Comparison of ENCODE assay signal across 9 mouse cellular contexts in the genomic region with DNA sequence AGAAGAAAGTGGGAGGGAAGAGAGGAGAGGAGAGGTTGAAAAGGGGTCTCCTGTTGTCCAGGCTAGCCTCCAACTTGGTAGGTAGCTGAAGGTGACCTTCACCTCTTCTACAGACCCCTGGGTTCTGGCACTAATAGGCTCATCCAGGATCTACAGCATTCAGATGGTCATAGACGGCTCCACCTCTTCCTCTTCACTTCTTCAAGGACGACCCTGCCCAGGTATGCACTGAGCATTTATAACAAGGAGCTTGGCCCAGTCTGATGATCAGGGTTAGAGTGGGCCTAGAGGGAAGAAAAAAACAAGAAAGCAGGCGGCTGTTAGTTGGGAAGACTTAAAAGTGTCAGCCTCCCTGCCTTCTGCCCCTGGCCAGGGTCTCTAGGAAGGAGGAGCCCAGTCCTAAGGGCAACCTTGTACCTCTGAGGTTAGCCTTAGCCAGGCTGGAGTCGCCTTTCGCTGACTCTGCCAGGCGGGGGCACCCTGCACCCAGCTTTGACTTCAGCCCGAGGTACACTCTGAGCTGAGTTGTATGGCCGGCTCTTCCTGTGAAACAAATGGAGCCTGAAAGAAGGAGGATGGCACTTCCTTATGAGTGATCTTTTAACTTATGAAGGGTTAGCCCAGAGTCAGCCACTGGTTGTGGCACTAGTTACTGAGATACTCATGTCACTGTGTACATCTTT. TPM values are rescaled to one million over a fixed set of nuclear protein-coding genes. Genes with fewer than 3 reads are reported as not detected.
DNase-seq lines count a peak whose midpoint lies in the region; ATAC-seq and TF ChIP-seq lines count a peak whose summit lies in the region.
"Had no signal": no experiment of that assay in that cellular context is flagged by ENCODE, and none has a peak within 500 bp of the region (broad histone marks: within the 10 kb centered on the region; RNA-seq: fewer than 3 reads in every experiment).

No protein-coding gene starts in this region.

- no peaks in the 10 kb centered on the region for H3K27me3 ChIP-seq in neural tube, embryonic 15.5 days (replicated peaks)
- no peaks in the 10 kb centered on the region for H3K27me3 ChIP-seq in cerebellum, adult 2 months (ENCODE audit: control insufficient read depth, insufficient read depth, low read length)
- H3K27me3 ChIP-seq in kidney, embryonic 14.5 days (ENCODE audit: control insufficient read depth, insufficient read depth, low read length), result no peaks in the 10 kb centered on the region
- H3K27me3 ChIP-seq in liver, embryonic 12.5 days (replicated peaks), result no peaks in the 10 kb centered on the region
- H3K27me3 ChIP-seq in thymus, adult 2 months (ENCODE audit: control insufficient read depth, insufficient read depth, low read length), result no peaks in the 10 kb centered on the region

- peak; percentile 43 for DNase-seq in neural tube, embryonic 10.5 days (ENCODE audit: extremely low spot score, low spot score)
- peak; percentile 63 to 78 for DNase-seq in cerebellum, adult 2 months
- DNase-seq in gastrocnemius, adult 18-20 months (ENCODE audit: low spot score), result peak; percentile 56
- peak; percentile 80 for DNase-seq in thymus, adult 2 months

- H3K9me3 ChIP-seq in neural tube, embryonic 15.5 days (replicated peaks), result no peaks in the 10 kb centered on the region
- no peaks in the 10 kb centered on the region for H3K9me3 ChIP-seq in kidney, embryonic 14.5 days (ENCODE audit: control insufficient read depth, low read length)
- no peaks in the 10 kb centered on the region for H3K9me3 ChIP-seq in liver, embryonic 12.5 days (replicated peaks)

- H3K36me3 ChIP-seq in neural tube, embryonic 15.5 days, result no peaks in the 10 kb centered on the region
- H3K36me3 ChIP-seq in kidney, embryonic 14.5 days (ENCODE audit: control insufficient read depth, insufficient read depth, low read length), result no peaks in the 10 kb centered on the region
- no peaks in the 10 kb centered on the region for H3K36me3 ChIP-seq in liver, embryonic 12.5 days
- no peaks in the 10 kb centered on the region for H3K36me3 ChIP-seq in thymus, adult 2 months (ENCODE audit: control insufficient read depth, insufficient read depth, low read length)

- TF ChIP-seq POLR2A in cerebellum, adult 2 months (IDR thresholded peaks at IDR 0.05; ENCODE audit: borderline replicate concordance, insufficient read depth, low read length), result no peak
- TF ChIP-seq POLR2A in olfactory bulb, adult 2 months (IDR thresholded peaks at IDR 0.05; ENCODE audit: insufficient read depth, low read depth, low read length), result no peak
- no peak for TF ChIP-seq POLR2A in thymus, adult 2 months (IDR thresholded peaks at IDR 0.05; ENCODE audit: control insufficient read depth, extremely low read depth, insufficient read depth, low read length, poor library complexity)

- peak; percentile 83 for TF ChIP-seq CTCF in cerebellum, adult 2 months (IDR thresholded peaks at IDR 0.05; ENCODE audit: borderline replicate concordance, insufficient read depth, low read depth, low read length)
- TF ChIP-seq CTCF in olfactory bulb, adult 2 months (IDR thresholded peaks at IDR 0.05; ENCODE audit: insufficient read depth, low read depth, low read length), result peak; percentile 54
- TF ChIP-seq CTCF in thymus, adult 2 months (IDR thresholded peaks at IDR 0.05; ENCODE audit: borderline replicate concordance, control insufficient read depth, extremely low read depth, insufficient read depth, low read length, poor library complexity), result peak; percentile 80

- H3K27ac ChIP-seq in neural tube, embryonic 15.5 days (replicated peaks), result no peak overlapping the region
- no peak overlapping the region for H3K27ac ChIP-seq in cerebellum, adult 2 months (ENCODE audit: insufficient read depth, low read length)
- H3K27ac ChIP-seq in kidney, embryonic 14.5 days (ENCODE audit: low read depth, low read length), result no peak overlapping the region
- H3K27ac ChIP-seq in liver, embryonic 12.5 days, result no peak overlapping the region
- no peak overlapping the region for H3K27ac ChIP-seq in olfactory bulb, adult 2 months (ENCODE audit: insufficient read depth, low read depth, low read length)
- H3K27ac ChIP-seq in thymus, adult 2 months (ENCODE audit: control insufficient read depth, insufficient read depth, low read length), result no peak overlapping the region

- no peak for ATAC-seq in neural tube, embryonic 15.5 days (ENCODE audit: low FRiP score)
- ATAC-seq in kidney, embryonic 14.5 days (ENCODE audit: low FRiP score, low TSS enrichment), result peak; percentile 89
- peak; percentile 69 for ATAC-seq in liver, embryonic 12.5 days

- no peak overlapping the region for H3K4me2 ChIP-seq in neural tube, embryonic 15.5 days
- no peak overlapping the region for H3K4me2 ChIP-seq in kidney, embryonic 14.5 days (replicated peaks; ENCODE audit: low read depth, low read length)
- no peak overlapping the region for H3K4me2 ChIP-seq in liver, embryonic 12.5 days

- H3K9ac ChIP-seq in neural tube, embryonic 15.5 days (replicated peaks), result no peak overlapping the region
- H3K9ac ChIP-seq in kidney, embryonic 14.5 days (ENCODE audit: low read depth, low read length), result no peak overlapping the region
- H3K9ac ChIP-seq in liver, embryonic 12.5 days, result no peak overlapping the region

- no peak overlapping the region for H3K4me3 ChIP-seq in neural tube, embryonic 15.5 days (replicated peaks)
- no peak overlapping the region for H3K4me3 ChIP-seq in cerebellum, adult 2 months (replicated peaks; ENCODE audit: insufficient read depth, low read depth, low read length)
- no peak overlapping the region for H3K4me3 ChIP-seq in kidney, embryonic 14.5 days (ENCODE audit: low read length)
- no peak overlapping the region for H3K4me3 ChIP-seq in liver, embryonic 12.5 days
- no peak overlapping the region for H3K4me3 ChIP-seq in olfactory bulb, adult 2 months (ENCODE audit: insufficient read depth, low read depth, low read length)
- H3K4me3 ChIP-seq in thymus, adult 2 months (ENCODE audit: control insufficient read depth, insufficient read depth, low read length), result no peak overlapping the region
- H3K4me3 ChIP-seq: erythroblast, embryonic 14.5 days had no signal

- no peaks in the 10 kb centered on the region for H3K4me1 ChIP-seq in neural tube, embryonic 15.5 days
- no peaks in the 10 kb centered on the region for H3K4me1 ChIP-seq in cerebellum, adult 2 months (ENCODE audit: control insufficient read depth, insufficient read depth, low read length)
- no peaks in the 10 kb centered on the region for H3K4me1 ChIP-seq in kidney, embryonic 14.5 days (ENCODE audit: control insufficient read depth, insufficient read depth, low read length)
- peaks cover 6% of the 10 kb centered on the region; the same call in 1 of the 2 replicates for H3K4me1 ChIP-seq in liver, embryonic 12.5 days
- no peaks in the 10 kb centered on the region for H3K4me1 ChIP-seq in olfactory bulb, adult 2 months (ENCODE audit: control insufficient read depth, insufficient read depth, low read length)
- H3K4me1 ChIP-seq in thymus, adult 2 months (replicated peaks; ENCODE audit: control insufficient read depth, insufficient read depth, low read length), result peaks cover 4% of the 10 kb centered on the region

- WGBS in neural tube, embryonic 15.5 days, result 20% methylated on average over 8 of the region's 8 CpGs
- 23% methylated on average over 8 of the region's 8 CpGs for WGBS in cerebellum, adult 2 months
- WGBS in kidney, embryonic 14.5 days, result 18% methylated on average over 8 of the region's 8 CpGs
- 15% methylated on average over 8 of the region's 8 CpGs for WGBS in liver, embryonic 12.5 days (ENCODE audit: insufficient replicate concordance)
- 25% methylated on average over 8 of the region's 8 CpGs for WGBS in olfactory bulb, adult 2 months
- WGBS in thymus, adult 2 months, result 26% methylated on average over 8 of the region's 8 CpGs

RNA-seq across cellular contexts. Expression of a gene that starts 8.0 kb away (rescaled TPM):
- 30.9 and 44.6 TPM in 2 replicates for polyA plus RNA-seq in neural tube, embryonic 15.5 days (2015; fragmentation: Nextera tagmentation; extraction: Ambion mirVana)
- 40.4 and 41.1 TPM in 2 replicates for polyA plus RNA-seq in cerebellum, adult 2 months (2012; rRNA removed)
- 10 to 100 TPM; 14.4 to 15.8 TPM for total RNA-seq in gastrocnemius, adult 18-20 months (2021)
- 76.9 and 99.8 TPM in 2 replicates for polyA plus RNA-seq in kidney, embryonic 14.5 days (2014; fragmentation: Nextera tagmentation; extraction: Ambion mirVana)
- 65.4 and 67.1 TPM in 2 replicates for polyA plus RNA-seq in liver, embryonic 12.5 days (2016; fragmentation: Nextera tagmentation; extraction: Ambion mirVana)
- not detected in 2 replicates for polyA plus RNA-seq in olfactory bulb, adult 2 months (2012; ENCODE audit: insufficient read depth, insufficient read length, low replicate concordance, missing spikeins)
- 90.7 and 99.4 TPM in 2 replicates for polyA plus RNA-seq in thymus, adult 2 months (2012; rRNA removed)

RNA-seq across cellular contexts. Expression of a gene that starts 51.0 kb away (rescaled TPM):
- polyA plus RNA-seq in neural tube, embryonic 15.5 days (2015; fragmentation: Nextera tagmentation; extraction: Ambion mirVana), result 41.2 and 44.4 TPM in 2 replicates
- 28.9 and 30.6 TPM in 2 replicates for polyA plus RNA-seq in cerebellum, adult 2 months (2012; rRNA removed)
- 10 to 100 TPM; 18.4 to 18.6 TPM for total RNA-seq in gastrocnemius, adult 18-20 months (2021)
- polyA plus RNA-seq in kidney, embryonic 14.5 days (2014; fragmentation: Nextera tagmentation; extraction: Ambion mirVana), result 43.8 and 63.6 TPM in 2 replicates
- polyA plus RNA-seq in liver, embryonic 12.5 days (2016; fragmentation: Nextera tagmentation; extraction: Ambion mirVana), result 25.3 and 25.9 TPM in 2 replicates
- not detected in 2 replicates for polyA plus RNA-seq in olfactory bulb, adult 2 months (2012; ENCODE audit: insufficient read depth, insufficient read length, low replicate concordance, missing spikeins)
- 15.4 and 16.9 TPM in 2 replicates for polyA plus RNA-seq in thymus, adult 2 months (2012; rRNA removed)

Comparison
In these comparisons a context has a peak if more than half of its experiments do, and no peak if none do; other contexts are left out.
1. RNA of a gene that starts 8.0 kb away (polyA plus RNA-seq): 76.9 to 99.8 TPM in kidney, embryonic 14.5 days, 90.7 to 99.4 TPM in thymus, adult 2 months, 65.4 to 67.1 TPM in liver, embryonic 12.5 days, 40.4 to 41.1 TPM in cerebellum, adult 2 months and 30.9 to 44.6 TPM in neural tube, embryonic 15.5 days; not detected in olfactory bulb, adult 2 months; every median in the first group is over 10 times any median in the second.
2. Peak in every context shown above with its lines, with median percentiles within 50 percentile points of each other: DNase-seq and CTCF ChIP-seq.